Mouse (Mus musculus) cerebellum, adult 11 months (tissue): Measurements from ENCODE around the gene Skor1.

ENCODE experiments used
- DNase-seq: peaks from one replicate; pipeline ENCODE4 v3.0.0; 2022

Skor1 gene

DNA sequence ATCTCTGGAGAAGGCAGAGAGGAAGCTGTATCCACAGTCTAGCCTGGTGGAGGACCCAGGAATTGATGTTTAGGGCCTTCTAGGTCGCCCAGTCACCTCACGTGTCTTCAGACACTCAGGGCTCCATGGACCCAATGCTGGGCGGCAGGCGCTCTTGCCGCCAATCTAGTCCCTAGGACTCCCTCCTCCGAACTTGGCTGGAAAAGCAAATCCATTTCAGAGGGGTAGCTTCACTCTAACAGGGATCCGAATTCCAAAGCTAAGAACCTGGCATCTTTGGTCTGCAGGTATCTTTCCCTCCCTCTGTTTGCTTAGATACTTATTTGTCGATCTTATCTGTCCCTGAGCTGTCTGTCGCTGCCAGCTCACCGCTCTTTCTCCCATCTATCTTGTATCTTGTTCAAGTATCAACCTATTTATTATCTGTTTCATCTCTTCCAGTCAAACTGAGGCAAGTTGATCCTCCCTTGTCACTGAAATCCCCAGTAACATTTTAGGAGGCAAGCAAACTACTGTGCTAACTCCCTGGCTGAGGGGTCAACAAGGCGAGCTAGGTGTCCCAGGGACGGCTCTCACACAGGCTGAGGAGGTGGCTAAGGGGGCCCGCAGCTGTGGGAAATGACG lies 863 bp downstream of the Skor1 start:
- no peak for DNase-seq

DNA sequence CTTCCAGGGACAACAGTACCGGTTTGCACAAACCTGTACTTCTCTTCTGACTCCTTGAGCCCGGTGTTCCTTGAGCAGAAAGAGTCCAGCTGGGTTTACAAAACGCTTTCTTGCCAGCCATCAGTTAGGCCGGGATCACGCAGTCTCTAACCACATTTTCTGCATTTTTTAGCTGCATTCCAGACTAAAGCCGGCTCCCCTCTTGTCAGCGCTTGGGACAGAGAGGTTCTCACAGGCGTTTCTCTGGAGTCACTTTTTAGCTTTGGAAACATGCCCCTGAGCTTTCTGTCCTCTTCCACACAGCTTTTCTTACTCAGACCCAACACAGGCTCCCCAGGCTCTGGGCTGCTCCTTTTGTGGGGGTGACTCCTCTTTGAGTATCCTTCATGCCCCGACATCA lies 1.5 kb downstream of the Skor1 start:
- no peak for DNase-seq

DNA sequence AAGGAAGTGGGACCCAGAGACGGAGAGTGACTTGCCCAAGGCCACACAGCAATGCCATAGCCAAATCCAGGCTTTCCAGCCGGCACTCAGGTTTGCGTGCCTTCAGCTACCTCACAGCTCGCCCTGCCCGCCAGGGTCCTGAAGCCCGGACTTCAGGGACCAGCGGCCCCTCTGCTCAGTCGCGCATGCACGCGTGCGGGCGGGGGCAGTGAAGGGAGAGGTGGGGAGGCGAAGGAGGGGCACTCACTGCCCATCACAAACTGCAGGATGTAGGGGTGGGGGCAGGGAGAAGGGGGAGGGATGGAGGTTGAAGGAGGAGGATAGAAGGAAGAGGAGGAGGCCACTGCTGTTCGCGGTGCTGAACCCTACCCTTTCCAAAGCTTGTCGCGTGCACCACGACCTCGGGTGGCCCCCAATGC lies 1.9 kb downstream of the Skor1 start:
- no peak for DNase-seq

DNA sequence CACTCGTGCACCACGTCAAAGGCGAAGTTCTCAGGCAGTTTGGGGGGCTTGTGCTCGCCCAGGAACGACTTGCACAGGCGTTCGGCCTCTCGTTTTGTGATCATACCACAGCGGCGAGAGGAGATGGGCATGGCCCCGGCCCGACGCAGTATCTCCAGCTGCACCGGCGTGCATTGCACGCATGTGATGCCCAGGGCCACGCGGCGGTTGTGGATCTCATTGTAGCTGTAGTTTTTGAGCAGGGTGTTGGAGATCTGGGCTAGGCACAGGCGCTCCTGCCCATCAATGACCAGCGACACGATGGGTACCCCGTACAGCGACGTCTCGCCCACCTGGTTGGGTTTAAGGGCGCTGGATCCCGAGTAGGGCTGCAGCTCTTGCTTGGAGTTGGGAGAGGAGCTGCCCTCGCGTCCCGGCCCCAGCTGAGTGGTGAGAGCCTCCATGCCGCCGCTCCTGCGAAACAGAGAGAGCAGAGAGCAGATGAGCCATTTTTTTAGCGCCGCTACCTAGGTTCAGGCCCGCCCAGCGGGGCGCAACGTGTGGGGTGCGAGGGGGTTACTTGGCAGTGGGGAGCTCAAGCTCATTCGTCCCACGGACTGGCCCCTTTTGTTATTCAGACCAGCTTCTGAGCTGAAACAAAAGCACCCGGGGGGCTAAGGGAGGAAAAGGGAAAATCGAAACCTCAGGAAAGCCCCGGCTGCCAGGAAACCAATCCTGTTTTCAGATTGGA lies 2.5 kb downstream of the Skor1 start:
- DNase-seq, result no peak

DNA sequence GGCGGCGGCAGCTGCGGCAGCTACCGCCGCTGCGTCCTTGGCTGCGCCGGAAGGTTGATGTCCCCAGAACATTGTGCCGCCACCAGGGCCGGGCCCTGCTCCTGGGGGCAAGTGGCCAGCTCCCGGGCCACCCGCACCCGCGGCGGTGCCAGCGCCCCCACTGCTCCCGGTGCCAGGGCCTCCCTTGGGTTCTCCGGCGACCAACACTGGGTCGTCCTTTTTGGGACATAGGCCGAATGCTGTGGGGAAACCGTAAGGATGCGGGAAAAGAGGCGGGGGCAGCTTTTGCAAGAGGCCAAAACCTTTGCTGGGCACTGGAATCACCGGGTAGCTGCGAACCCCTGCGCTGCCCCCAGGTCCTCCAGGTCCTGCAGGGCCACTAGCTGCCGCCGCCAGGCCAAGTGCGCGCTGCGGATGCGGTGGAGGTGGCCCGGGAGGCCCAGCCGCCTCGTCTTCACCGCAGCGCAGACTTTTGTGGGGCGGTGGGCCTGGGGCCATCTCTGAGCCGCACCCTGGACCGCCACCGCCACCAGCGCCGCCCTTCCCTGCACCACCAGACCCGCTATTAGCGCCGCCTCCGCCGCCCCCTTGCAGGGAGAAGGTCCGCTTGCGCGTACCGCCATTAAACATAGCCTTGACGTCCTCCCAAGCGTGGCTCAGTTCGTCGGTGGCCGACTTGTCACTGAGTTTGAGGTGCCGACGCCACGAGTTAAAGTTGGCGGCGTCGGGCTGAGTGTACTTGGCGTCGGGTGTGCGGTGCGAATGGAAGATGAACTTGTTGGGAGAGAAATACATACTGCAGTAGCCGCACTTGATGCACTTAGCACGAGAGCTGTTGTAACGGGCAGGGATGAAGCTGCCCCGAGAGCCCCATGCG lies 3.3 kb downstream of the Skor1 start:
- no peak for DNase-seq

DNA sequence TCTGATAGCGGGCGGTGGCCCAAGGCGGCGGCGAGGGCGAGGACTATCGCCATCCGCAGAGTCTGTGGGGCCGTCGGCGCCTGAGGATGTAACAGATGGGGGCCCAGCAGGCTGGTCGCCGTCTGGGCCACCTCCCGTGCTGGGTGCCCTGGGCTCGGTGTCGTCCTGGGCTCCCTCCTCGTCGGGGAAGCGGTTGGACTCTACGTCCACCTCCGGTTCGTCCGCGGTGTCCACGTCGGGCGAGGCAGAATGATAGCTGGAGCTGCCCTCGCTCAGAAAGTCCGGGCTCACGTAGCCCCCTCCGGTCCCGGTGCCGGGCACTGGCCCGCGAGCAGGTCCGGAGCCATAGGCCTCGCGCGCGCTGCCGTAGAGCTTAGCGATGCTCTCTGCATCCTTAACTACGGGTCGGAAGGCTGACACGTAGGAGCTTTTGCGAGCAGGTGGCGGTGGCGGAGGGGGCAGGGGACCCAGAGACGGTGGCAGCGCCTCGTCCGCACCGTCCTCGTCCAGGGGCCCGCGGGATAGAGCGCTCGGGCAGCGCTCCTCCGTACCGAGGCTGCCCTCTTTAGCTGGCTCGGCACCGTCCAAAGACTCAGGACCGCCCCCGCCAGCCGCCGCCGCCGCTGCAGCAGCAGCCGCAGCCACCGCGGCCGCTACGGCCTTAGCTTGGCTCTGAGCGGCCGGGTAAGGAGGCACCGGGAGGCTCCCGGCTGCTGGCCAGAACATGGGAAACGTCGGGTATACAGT lies 4.1 kb downstream of the Skor1 start:
- DNase-seq, result no peak

DNA sequence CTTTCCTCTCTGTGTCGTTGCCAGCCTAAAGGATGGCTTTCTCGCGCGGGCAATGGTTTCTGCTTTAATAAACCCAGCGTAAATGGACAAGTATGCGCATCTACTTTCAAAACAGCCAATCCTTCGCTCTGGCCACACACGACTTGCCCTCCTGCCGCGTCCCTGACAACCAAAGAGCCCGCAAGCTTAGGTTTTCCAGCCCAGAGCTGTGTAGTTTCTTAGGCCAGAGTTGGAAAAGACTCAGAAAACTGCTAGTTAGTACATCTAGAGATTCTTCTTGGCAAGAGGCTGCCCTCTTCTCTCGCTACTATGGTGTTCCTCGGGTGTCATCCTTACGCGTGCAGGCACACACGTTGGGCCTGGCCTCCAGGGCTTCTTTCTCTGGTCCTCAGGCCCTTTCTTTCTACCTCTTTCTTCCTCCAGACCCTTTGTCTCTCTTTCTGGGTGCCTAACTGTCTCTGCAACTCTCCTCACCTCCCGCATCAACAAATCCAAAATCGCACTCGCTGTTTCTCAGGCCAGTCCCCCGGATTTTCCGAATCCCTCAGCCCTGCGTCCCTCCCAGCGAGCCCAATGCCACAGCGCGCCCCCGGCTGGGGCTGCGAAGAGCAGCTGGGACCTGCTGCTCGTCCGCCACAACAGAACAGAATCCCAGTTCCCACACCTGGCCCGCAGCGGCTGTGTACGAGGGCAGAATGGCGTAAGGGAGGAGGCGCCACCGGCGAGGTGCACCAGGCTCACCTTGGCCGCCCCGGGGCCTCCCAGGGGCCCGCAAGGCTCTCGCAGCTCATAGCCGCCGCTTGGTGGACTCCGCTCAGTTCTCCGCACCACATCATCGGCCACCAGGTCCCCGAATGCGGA lies 4.9 kb downstream of the Skor1 start:
- DNase-seq, result no peak

DNA sequence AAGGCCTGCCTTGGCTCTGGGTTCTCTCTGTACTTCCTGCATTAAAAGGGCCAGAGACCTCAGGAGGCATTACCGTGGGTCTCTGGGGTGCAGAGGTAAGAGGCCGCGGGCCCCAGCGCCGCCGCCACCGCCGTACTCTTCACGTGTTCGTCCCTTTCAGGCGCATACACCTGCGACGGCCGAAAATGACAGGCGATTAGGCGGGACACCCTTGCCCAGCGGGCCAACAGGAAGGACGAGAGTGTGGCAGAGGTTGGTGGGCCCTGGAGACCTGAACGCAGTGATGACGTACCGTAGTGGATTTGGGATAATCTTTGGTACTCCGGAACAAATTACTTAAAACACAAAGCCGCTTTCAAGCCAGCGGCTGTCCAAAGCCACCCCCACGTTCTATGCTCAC lies 5.5 kb downstream of the Skor1 start:
- DNase-seq, result no peak

DNA sequence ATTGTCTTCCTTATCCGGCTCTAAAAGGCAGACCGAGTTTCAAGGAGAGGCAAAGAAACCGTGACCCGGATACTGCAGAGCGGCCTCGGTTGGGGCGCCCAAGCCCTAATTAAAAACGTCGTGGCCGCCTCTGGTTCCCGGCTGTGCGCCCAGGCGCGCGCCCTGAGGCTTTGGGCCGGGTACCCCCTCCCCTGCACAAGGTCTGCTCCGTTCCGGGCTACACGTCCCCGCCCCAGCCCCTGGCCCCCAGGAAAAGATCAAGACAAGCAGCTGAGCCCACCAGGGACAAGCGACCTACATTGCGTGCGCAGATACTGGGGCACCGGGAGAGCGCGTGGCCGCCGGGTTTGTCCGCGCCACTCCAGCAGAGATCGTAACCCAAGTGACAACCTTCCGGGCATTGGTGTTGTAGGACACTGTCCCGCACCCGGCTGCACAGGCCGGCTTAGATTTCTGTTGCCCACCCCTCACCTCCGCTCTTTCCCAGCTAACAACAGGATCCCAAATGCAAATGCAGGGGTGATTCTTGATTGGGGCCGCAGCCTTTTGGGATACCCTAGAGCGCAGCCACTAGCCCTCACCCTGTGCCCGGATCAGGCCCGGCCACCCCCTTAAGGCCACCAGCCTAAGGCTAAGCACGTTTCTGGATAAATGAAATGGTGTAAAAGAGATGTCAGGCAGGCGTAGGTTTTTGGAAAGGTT lies 6.3 kb downstream of the Skor1 start:
- DNase-seq, result no peak

DNA sequence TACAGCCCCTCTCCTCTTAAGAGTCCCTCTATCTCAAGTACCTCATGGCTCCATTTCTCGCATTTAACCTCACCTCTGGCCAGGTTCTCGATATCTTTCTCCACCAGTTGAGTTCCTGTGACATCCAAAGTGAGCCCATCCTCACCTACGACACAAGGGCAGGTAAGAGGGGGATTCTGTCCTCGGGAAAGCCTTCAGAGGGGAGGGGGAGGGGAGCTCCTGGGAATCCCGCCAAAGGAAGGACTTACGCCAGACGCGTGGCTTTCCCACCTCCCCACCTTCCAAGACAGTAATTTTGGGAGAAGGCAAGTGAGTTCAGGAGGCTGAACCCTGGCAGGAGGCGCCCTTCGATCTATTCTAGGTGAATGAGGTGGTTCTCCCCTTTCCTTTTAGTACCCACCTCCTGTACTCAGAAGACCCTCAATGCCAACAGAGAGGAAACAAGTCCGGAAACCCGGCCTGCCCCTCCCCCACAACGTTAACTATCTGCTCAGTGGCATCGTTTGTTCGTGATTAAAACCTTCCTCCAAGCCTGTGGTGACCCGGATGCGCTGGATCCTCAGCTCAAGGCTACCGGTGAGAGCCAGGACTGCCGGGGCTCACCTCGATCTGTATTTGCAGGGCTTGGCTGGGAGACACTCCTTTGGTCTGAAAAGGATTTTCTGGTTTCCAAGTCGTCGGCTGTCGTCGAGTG lies 7.0 kb downstream of the Skor1 start:
- no peak for DNase-seq

DNA sequence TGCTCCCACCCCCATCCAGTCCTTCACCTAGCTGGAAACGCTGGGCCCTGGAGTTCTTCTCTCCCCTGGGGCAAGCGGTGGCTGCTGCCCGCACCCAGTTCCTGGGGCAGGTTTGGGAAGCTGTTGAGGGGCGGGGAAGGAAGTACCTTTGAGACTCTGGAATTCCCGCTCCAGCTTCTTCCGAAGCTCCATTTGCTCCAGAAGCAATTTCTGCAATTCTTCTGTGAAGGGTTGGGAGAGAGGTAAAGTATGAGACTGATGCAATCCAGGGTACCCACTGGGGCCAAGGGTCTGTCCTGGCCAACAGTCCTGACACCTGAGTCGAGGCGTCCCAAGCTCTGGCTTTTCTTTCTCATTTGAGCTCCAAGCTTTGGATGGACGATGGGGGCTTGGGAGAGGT lies 8.6 kb downstream of the Skor1 start:
- DNase-seq, result no peak

DNA sequence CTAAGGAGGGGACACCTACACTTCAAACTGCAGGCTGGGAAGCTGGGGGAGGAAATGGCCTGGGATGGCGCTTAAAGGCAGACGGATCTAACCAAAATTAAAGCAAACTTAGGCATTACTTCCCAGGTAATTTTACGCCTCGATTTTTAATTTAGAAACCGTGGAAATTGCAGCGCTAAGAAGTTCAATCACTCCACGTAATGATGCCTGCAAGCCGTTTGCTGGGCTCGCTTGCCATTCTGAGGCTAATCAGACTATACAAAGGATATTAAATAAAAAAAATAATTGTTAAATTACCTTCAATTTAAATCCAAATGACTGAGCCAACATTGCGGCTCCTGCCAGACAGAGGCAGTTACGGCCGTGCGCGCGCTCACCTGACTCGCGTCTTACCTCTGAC lies 9.1 kb downstream of the Skor1 start:
- DNase-seq, result no peak

DNA sequence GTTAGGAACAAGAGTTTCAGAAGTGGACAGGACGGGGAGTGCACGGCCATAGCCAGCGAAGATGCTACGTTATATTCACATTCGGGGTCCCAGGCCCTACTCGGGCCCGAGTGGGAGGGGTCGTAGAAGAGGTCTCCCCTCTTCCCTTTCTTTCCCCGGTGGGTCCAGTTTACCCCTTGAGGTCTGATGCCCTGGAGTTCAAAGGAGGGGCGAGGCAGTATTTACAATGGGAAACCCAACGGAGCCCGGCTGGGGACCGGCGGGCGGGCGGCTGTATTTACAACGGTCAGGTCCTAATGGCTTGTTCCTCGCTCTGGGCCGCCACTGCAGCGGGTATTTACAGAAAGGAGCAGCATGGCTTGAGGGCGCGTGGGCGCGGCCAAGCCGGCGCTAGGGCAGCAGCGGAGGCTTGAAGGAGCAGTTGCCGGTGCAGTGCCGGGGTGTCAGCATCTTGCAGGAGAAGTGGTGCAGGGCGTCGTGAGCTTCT lies 10.2 kb downstream of the Skor1 start:
- DNase-seq, result no peak

DNA sequence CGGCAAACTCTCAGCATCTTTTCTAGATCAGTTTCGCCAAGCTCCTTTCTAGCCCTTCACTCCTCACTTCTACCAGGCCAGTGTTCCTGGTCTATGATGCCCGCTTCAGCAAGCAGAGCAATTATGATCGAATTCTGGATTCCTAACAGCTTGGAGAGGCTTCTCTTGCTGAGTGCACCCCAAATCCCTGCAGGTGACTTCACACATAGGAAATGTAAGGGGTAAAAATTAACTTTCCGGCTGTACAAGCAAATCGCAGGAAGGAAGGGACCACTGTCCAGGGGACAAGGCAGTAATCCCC lies 11.2 kb downstream of the Skor1 start:
- DNase-seq, result no peak

DNA sequence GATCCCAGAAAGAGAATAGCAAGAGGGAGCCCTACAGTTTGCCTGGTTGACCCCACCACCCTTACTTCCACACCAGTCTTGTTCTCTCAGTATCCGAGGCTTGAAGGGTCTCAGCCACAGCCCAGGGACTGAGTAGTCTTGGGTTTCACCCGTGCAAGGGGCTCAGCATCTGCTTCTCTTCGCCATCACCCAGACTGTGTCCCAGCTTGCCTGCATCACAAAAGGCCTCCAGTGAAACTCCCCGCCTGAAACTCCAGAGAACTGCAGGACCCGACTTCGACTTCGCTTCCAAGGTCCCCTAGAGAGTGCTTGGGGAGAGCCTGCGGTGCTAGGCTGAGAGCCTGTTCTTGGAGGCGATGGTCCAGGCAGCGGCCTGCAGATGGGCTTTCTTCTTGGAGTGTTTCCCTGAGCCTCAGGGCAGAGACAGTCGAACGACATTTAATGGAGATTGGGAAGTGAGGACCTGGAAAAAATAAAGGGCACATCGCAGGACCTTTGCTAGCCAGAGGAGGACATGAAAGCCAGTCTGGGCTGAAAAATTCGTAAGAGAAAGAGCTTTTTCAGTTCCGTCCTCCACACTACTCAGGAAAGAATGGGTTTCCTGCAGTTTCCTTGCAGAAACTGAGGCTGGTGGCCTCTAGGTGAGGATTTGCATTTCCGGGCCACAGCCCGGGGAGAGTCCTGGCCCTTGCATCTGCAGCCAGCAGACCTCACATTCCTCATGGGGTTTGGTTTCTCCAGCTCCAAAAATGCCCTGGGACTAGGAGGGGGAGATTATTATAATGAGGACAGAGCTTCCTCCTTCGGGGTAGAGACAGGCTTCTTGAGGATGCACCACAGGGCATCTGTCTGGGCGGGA lies 11.8 kb downstream of the Skor1 start:
- no peak for DNase-seq

DNA sequence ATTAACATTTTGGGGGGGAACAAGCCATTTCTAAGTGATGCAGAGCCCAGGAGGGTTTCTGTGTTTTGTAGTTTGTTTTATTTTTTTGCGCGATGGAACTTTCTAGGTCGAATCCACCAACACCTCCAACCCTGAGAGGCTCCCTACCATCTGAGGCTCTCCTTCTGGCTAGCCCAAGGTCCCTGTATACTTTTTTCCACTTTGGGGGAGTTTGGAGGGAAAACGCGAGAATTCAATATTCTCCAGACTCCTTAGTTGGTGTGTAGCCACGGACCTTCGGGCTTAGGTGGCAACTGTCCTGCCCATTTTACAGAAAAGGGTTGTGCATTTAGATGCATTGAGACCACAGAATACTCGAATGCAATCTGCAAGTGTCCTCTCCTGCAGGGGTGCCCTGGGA lies 12.5 kb downstream of the Skor1 start:
- DNase-seq, result no peak

DNA sequence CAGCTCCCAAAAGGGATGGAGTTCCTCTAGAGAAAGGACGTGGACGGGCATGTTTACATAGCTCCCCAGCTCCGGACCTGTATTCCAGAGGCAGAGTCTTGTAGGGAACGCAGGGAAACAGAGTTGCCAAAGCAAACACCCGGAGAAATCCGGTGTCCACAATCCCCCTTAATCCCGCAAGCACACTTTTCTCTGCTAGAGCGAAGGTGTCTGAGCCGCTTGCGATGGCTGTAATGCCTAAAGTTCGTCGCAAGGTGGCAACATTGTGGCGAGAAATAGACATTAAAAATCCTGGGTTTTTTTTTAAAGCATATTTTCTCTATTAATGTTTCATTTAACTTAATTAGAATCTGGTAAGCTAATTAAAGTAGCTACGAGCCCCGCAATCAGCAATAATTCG lies 13.0 kb downstream of the Skor1 start:
- peak; percentile 55 for DNase-seq

DNA sequence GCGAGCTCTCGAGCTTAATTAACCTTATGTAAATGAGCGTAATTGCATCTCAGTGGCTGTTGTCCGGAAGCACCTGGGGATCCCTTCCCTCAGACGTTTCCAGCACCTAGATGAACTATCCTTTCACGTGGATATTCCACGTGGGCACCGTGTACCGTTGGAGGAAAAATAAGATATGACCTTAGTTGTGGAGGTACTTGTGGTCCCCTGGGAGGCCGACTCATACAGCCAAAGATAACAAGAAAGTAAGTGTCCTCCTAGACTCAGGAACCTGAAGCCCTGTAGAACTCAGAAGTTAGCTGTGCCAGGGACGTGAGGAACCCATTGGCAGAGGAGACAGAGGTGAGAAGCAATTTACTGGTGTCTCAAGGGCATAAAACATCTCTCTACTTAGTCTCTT lies 13.4 kb downstream of the Skor1 start:
- DNase-seq, result no peak

DNA sequence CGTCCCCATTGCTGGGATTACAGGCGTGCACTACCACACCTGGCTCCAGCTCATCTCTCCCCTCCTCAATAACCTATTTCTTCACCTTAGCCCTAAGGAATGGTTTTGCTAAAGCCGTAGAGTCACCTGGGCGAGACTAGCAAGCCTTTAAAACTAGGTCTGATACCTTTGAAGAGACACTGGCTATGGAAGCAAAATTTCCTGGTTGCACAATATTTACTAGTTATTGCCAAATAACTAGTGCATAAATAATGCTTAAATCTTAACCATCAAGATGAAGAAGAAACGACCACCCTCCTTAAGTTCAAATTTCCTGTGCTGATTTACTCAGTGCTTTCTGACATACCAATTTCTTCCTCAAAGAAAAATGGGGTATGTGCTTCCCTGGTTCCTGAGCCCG lies 15.1 kb downstream of the Skor1 start:
- no peak for DNase-seq
